Mouse (Mus musculus): ENCODE data around the gene Ccdc162. TPM values are rescaled to one million over a fixed set of nuclear protein-coding genes. Genes with fewer than 3 reads are reported as not detected.

Gene Ccdc162
- total and polyA plus RNA-seq, 2 experiments from 2014 or later = 0.16 TPM; not detected in 1

GRCm38 (mm10) chr10:41545224-41545755 is 171.1 kb downstream of the Ccdc162 start:
- ATAC-seq (ENCODE audit: insufficient read depth, low read depth) (no peak), DNase-seq (ENCODE audit: low spot score) (no peak)
- no peak overlapping the region for H3K27ac ChIP-seq (ENCODE audit: low read depth)
- H3K4me2 ChIP-seq (ENCODE audit: low read depth, low read length) = no peak overlapping the region
- TF ChIP-seq CTCF (IDR thresholded peaks at IDR 0.05; ENCODE audit: low read depth) (no peak), EP300 (IDR thresholded peaks at IDR 0.05; ENCODE audit: low read depth) (no peak)
- H3K9ac ChIP-seq (replicated peaks; ENCODE audit: low read depth, low read length) = no peak overlapping the region
- H3K36me3 ChIP-seq (replicated peaks; ENCODE audit: control insufficient read depth, insufficient read depth, low read length) = no peaks in the 10 kb centered on the region
- peaks cover 9% of the 10 kb centered on the region for H3K9me3 ChIP-seq (replicated peaks; ENCODE audit: control insufficient read depth, low read length)
- peaks cover 14% of the 10 kb centered on the region for H3K4me1 ChIP-seq (ENCODE audit: control insufficient read depth, insufficient read depth)
- no peaks in the 10 kb centered on the region for H3K27me3 ChIP-seq (ENCODE audit: control insufficient read depth, insufficient read depth, low read length)
- 66% methylated on average over 7 of the region's 7 CpGs for WGBS
- H3K4me3 ChIP-seq (ENCODE audit: low read depth, low read length) = no peak overlapping the region

DNA sequence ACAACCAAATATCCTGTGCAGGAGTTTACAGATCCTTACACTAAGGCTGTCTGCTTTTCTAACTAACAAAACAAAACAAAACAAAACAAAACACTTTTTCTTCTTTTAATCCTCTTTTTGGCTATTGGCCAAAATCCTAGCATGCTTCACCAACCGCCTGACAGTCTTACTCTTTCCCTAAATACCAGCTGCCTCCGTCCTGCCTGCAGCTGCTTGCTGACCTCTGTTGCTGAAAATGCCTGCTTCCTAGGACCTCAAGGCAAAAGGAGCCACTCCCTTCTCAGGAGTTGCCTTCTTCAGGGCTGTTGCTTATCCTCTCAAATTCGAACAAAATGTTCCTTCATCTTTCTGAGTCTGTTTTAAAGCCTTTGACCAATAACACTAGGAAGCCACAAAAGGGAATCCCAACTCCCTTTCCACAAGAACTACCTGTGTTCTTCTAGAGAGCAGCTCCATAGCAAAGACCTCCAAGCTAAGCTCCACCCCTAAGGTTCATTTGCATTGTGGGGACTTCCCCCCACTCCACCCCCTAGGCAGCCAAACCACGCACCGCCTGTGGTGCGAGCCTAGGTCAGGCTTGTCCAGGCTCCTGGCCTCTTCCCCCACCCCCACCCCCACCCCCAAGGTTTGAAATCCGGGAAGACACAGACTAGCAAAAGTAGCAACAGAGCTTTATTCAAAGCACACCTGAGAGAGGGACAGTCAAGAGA is 171.8 kb downstream of the Ccdc162 start:
- Histone ChIP-seq H3K9ac (replicated peaks; ENCODE audit: low read depth, low read length) (no peak overlapping the region), H3K36me3 (replicated peaks; ENCODE audit: control insufficient read depth, insufficient read depth, low read length) (no peaks in the 10 kb centered on the region), H3K4me2 (ENCODE audit: low read depth, low read length) (no peak overlapping the region), H3K4me3 (ENCODE audit: low read depth, low read length) (no peak overlapping the region), H3K27me3 (ENCODE audit: control insufficient read depth, insufficient read depth, low read length) (no peaks in the 10 kb centered on the region), H3K9me3 (replicated peaks; ENCODE audit: control insufficient read depth, low read length) (peaks cover 8% of the 10 kb centered on the region), H3K27ac (ENCODE audit: low read depth) (peak overlapping the region; percentile 13; the same call in 1 of the 2 replicates), H3K4me1 (ENCODE audit: control insufficient read depth, insufficient read depth) (peaks cover 14% of the 10 kb centered on the region)
- DNase-seq (ENCODE audit: low spot score) (peak; percentile 43), ATAC-seq (ENCODE audit: insufficient read depth, low read depth) (no peak)
- TF ChIP-seq EP300 (IDR thresholded peaks at IDR 0.05; ENCODE audit: low read depth) (no peak), CTCF (IDR thresholded peaks at IDR 0.05; ENCODE audit: low read depth) (no peak)
- 16% methylated on average over 7 of the region's 7 CpGs for WGBS

DNA sequence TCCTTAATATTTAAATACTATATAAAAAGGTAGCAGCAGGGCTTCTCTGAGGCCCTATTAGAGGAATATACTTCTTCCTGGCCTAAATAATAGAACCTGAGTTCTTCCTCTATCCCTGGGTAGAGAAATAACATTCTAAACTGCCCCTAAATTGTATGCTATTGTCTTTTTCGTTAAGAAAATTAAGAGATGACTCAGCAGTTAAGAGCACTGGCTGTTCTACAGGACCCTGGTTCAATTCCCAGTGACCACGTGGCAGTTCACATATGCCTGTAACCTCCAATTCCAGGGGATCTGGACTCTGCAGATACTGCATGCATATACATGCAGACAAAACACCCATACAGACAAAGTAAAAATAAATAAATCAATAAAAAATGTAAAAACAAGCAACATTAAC is 172.6 kb downstream of the Ccdc162 start:
- H3K9ac ChIP-seq (replicated peaks; ENCODE audit: low read depth, low read length) = no peak overlapping the region
- 63% methylated on average over 2 of the region's 2 CpGs for WGBS
- H3K27me3 ChIP-seq (ENCODE audit: control insufficient read depth, insufficient read depth, low read length) = no peaks in the 10 kb centered on the region
- peaks cover 14% of the 10 kb centered on the region for H3K4me1 ChIP-seq (ENCODE audit: control insufficient read depth, insufficient read depth)
- no peak overlapping the region for H3K4me3 ChIP-seq (ENCODE audit: low read depth, low read length)
- TF ChIP-seq CTCF (IDR thresholded peaks at IDR 0.05; ENCODE audit: low read depth) = no peak
- no peaks in the 10 kb centered on the region for H3K36me3 ChIP-seq (replicated peaks; ENCODE audit: control insufficient read depth, insufficient read depth, low read length)
- H3K4me2 ChIP-seq (ENCODE audit: low read depth, low read length) = no peak overlapping the region
- DNase-seq (ENCODE audit: low spot score) = no peak
- no peak for ATAC-seq (ENCODE audit: insufficient read depth, low read depth)
- 0 out of 2 replicates have a peak, but pooled peaks cover under 1% of the 10 kb centered on the region for H3K9me3 ChIP-seq (replicated peaks; ENCODE audit: control insufficient read depth, low read length)
- no peak overlapping the region for H3K27ac ChIP-seq (ENCODE audit: low read depth)

- no peak overlapping the region for H3K27ac ChIP-seq (ENCODE audit: low read depth)
- no peak overlapping the region for H3K9ac ChIP-seq (replicated peaks; ENCODE audit: low read depth, low read length)
- 76% methylated on average over 4 of the region's 4 CpGs for WGBS
- H3K4me1 ChIP-seq (ENCODE audit: control insufficient read depth, insufficient read depth) = peaks cover 14% of the 10 kb centered on the region
- no peaks in the 10 kb centered on the region for H3K27me3 ChIP-seq (ENCODE audit: control insufficient read depth, insufficient read depth, low read length)
- ATAC-seq (ENCODE audit: insufficient read depth, low read depth) = no peak
- no peak for DNase-seq (ENCODE audit: low spot score)
- no peak overlapping the region for H3K4me3 ChIP-seq (ENCODE audit: low read depth, low read length)
- no peaks in the 10 kb centered on the region for H3K36me3 ChIP-seq (replicated peaks; ENCODE audit: control insufficient read depth, insufficient read depth, low read length)
- no peaks in the 10 kb centered on the region for H3K9me3 ChIP-seq (replicated peaks; ENCODE audit: control insufficient read depth, low read length)
- TF ChIP-seq CTCF (IDR thresholded peaks at IDR 0.05; ENCODE audit: low read depth) (no peak), EP300 (IDR thresholded peaks at IDR 0.05; ENCODE audit: low read depth) (no peak)
- no peak overlapping the region for H3K4me2 ChIP-seq (ENCODE audit: low read depth, low read length)
Measured at GRCm38 (mm10) chr10:41543439-41543838, 173.0 kb downstream of the Ccdc162 start.

DNA sequence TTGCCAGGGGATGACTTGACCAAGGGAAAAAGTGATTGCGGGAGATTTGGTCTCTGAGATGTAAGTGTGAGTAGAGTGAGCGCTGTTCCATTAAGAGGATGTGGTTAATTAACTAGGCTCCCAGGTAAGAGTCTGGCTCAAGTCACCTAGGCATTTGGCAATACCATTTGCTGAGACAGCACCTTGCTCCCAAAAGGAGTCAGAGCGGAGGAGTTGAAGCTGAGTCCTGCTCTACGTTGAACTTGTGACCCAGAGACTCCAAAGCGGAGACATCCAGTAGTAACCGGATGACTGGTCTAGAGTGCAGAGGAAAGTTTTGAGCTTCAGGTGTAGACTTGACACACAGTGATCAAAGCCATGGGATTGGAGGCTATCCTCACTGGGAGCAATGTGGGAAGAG is 174.4 kb downstream of the Ccdc162 start:
- 95% methylated on average over 6 of the region's 6 CpGs for WGBS
- Histone ChIP-seq H3K27me3 (ENCODE audit: control insufficient read depth, insufficient read depth, low read length) (no peaks in the 10 kb centered on the region), H3K4me1 (ENCODE audit: control insufficient read depth, insufficient read depth) (peaks cover 14% of the 10 kb centered on the region), H3K9ac (replicated peaks; ENCODE audit: low read depth, low read length) (no peak overlapping the region), H3K36me3 (replicated peaks; ENCODE audit: control insufficient read depth, insufficient read depth, low read length) (0 out of 2 replicates have a peak, but pooled peaks cover 3% of the 10 kb centered on the region), H3K4me3 (ENCODE audit: low read depth, low read length) (no peak overlapping the region), H3K4me2 (ENCODE audit: low read depth, low read length) (no peak overlapping the region), H3K9me3 (replicated peaks; ENCODE audit: control insufficient read depth, low read length) (no peaks in the 10 kb centered on the region), H3K27ac (ENCODE audit: low read depth) (no peak overlapping the region)
- TF ChIP-seq CTCF (IDR thresholded peaks at IDR 0.05; ENCODE audit: low read depth) (no peak), EP300 (IDR thresholded peaks at IDR 0.05; ENCODE audit: low read depth) (no peak)
- ATAC-seq (ENCODE audit: insufficient read depth, low read depth) = no peak
- DNase-seq (ENCODE audit: low spot score) = no peak

Measured in heart, postnatal 0 days (tissue).